Mouse (Mus musculus): ENCODE measurements around the gene Nob1. TPM values are rescaled to one million over a fixed set of nuclear protein-coding genes. Genes with fewer than 3 reads are reported as not detected.

Gene Nob1
- polyA plus RNA-seq, 1 experiment from 2014 or later: 18.4 TPM

DNA sequence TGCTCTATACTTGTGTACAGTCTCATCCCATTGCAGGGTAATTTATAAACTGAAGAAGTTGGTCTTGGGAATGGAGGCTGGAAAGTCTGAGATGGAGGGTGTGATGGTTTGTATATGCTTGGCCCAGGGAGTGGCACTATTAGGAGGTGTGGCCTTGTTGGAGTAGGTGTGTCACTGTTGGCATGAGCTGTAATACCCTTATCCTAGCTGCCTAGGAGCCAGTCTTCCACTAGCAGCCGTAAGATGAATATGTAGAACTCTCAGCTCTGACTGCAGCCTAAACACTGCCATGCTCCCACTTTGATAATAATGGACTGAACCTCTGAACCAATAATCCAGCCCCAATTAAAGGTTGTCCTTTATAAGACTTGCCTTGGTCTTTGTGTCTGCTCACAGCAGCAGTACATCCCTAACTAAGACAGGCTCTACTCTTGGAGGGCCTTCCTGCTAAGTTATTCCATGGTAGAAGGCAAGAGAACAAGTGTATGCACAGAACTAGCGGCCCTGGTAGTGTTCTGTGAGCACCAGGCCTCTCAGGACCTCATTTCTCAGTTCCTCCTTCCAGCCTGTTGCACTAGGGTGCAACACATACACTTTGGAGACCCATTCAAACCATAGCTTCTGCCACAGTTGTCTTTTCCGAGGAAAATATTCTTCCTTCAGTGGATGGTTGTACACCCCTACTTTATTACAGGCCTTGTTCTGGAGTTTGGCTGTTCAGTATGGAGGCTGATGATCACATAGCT is 15.2 kb upstream of the Nob1 start:
- H3K27ac ChIP-seq (ENCODE audit: low read depth): peak overlapping the region; percentile 19
- ATAC-seq: peak; percentile 14; the same call in 1 of the 2 replicates
- no peaks in the 10 kb centered on the region for H3K9me3 ChIP-seq (ENCODE audit: low read length)
- TF ChIP-seq CTCF (IDR thresholded peaks at IDR 0.05; ENCODE audit: low read depth) (no peak), EP300 (IDR thresholded peaks at IDR 0.05; ENCODE audit: low read depth) (no peak)
- H3K27me3 ChIP-seq (ENCODE audit: insufficient read depth, low read length): no peaks in the 10 kb centered on the region
- H3K9ac ChIP-seq (replicated peaks): no peak overlapping the region
- no peak overlapping the region for H3K4me3 ChIP-seq (ENCODE audit: low read depth, low read length)
- WGBS (ENCODE audit: insufficient replicate concordance): 61% methylated on average over 3 of the region's 3 CpGs
- peaks cover 33% of the 10 kb centered on the region for H3K4me1 ChIP-seq (ENCODE audit: insufficient read depth)
- H3K4me2 ChIP-seq (ENCODE audit: low read depth, low read length): peak overlapping the region; percentile 42; the same call in 1 of the 2 replicates
- DNase-seq: no peak
- H3K36me3 ChIP-seq (replicated peaks; ENCODE audit: insufficient read depth, low read length): 0 out of 2 replicates have a peak, but pooled peaks cover 13% of the 10 kb centered on the region

DNA sequence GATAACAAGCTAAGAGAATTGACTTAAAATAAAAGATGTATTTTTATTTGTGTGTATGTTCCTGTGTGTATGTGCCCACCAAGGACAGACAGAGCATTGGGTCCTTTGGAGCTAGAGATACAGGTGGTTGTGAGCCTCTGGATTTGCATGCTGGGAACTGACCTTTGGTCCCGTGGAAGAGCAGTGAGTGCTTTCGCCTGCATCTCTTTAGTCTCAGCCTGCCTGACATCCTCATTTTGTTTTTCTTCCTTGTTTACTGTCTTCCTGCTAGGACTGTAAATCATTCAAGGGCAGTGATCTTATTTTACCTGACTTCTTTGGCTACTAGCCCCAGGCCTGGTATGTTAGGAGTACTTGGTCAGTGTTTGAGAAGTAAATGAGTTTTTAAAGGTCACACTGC is 12.9 kb upstream of the Nob1 start:
- WGBS (ENCODE audit: insufficient replicate concordance): 45% methylated on average over 2 of the region's 2 CpGs
- peak overlapping the region; percentile 80; the same call in 1 of the 2 replicates for H3K9ac ChIP-seq (replicated peaks)

DNA sequence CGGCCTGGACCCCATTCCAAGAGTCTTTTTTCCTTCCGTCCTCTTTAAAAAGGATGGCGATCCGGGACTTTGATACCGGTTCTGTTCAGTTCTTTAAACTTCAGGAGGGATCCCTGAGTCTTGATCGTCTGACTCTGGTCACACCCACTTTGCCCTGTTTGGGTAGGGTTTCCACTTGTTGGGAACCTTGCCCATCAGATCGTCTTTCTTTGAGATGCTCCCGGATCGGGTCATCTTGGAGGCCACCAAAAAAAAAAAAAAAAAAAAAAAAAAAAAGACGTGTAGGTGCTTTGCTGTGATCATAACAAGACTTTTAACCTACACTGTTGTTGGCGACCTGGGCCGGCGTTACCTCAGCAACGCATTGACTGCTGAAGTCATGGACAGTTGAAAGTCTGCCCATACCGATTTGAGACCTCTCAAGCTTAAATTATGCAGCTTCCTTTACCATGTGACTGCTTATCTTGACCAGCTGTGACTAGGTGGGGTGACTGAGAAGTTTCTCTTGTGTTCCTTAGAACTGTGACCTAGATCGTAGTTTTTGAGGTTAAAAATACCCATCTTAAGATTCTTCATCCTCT is 12.1 kb upstream of the Nob1 start:
- peaks cover 32% of the 10 kb centered on the region for H3K4me1 ChIP-seq (ENCODE audit: insufficient read depth)
- peak overlapping the region; percentile 94 for H3K27ac ChIP-seq (ENCODE audit: low read depth)
- ATAC-seq (peak; percentile 76), DNase-seq (peak; percentile 71)
- TF ChIP-seq EP300 (IDR thresholded peaks at IDR 0.05; ENCODE audit: low read depth) (peak; percentile 83), CTCF (IDR thresholded peaks at IDR 0.05; ENCODE audit: low read depth) (no peak)
- 5% methylated on average over 16 of the region's 16 CpGs for WGBS (ENCODE audit: insufficient replicate concordance)
- no peaks in the 10 kb centered on the region for H3K27me3 ChIP-seq (ENCODE audit: insufficient read depth, low read length)
- no peaks in the 10 kb centered on the region for H3K9me3 ChIP-seq (ENCODE audit: low read length)
- H3K9ac ChIP-seq (replicated peaks): peak overlapping the region; percentile 80
- 0 out of 2 replicates have a peak, but pooled peaks cover 6% of the 10 kb centered on the region for H3K36me3 ChIP-seq (replicated peaks; ENCODE audit: insufficient read depth, low read length)
- H3K4me2 ChIP-seq (ENCODE audit: low read depth, low read length): peak overlapping the region; percentile 71
- peak overlapping the region; percentile 69 for H3K4me3 ChIP-seq (ENCODE audit: low read depth, low read length)

More for the DNA sequence above, 12.9 kb upstream of the Nob1 start:
- H3K27ac ChIP-seq (ENCODE audit: low read depth): peak overlapping the region; percentile 94
- H3K9me3 ChIP-seq (ENCODE audit: low read length): no peaks in the 10 kb centered on the region
- peak overlapping the region; percentile 71 for H3K4me2 ChIP-seq (ENCODE audit: low read depth, low read length)
- ATAC-seq (no peak), DNase-seq (peak; percentile 24)
- peak overlapping the region; percentile 69 for H3K4me3 ChIP-seq (ENCODE audit: low read depth, low read length)
- TF ChIP-seq EP300 (IDR thresholded peaks at IDR 0.05; ENCODE audit: low read depth) (no peak), CTCF (IDR thresholded peaks at IDR 0.05; ENCODE audit: low read depth) (no peak)
- no peaks in the 10 kb centered on the region for H3K27me3 ChIP-seq (ENCODE audit: insufficient read depth, low read length)
- H3K4me1 ChIP-seq (ENCODE audit: insufficient read depth): peaks cover 32% of the 10 kb centered on the region
- H3K36me3 ChIP-seq (replicated peaks; ENCODE audit: insufficient read depth, low read length): 0 out of 2 replicates have a peak, but pooled peaks cover 8% of the 10 kb centered on the region

DNA sequence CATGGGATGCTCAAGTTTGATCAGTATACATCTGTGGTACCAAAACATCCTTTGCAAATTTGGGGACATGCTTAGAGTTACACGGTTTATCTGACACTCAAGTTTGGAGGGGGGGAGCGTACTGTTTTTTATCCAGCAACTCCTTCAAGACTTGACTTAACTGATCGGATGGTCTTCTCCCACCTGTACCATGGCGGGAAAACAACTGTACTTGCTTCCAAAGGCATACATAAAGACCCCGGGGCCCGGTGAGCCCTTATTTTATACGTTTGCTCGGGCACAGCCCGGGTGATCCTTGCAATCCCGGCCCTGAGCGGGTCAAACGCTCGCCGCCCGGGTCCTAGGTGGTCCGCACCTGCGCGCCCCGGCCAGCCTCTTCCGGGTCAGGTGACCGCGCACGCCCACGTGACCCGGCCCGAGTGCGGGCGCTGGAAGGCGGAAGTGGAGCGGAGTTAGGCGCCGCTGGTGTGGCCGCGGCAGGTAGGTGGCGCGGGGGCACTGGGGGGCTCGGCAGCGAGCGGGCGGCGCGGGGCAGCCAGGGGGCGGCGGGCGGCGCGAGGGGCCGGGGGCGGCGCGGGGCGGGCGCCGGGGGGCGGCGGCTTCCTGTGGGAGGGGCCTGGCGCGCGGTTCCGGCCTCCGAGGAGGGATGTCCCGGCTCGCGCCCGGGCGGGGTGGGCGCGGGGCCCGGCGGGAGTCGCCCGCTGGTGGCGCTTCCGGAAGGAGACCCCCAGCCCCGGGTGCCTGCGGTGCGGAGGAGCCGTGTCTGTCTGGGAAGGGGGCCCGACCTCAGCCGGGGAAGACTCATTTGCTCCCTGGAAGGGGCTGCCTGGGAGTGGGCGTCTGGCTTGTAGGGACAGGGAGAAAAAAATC is 11.3 kb upstream of the Nob1 start, which contains the start of gene Wwp2:
Gene Wwp2, plus strand, starts transcription at position 404 of the 870 bp plus-strand sequence.
- WGBS (ENCODE audit: insufficient replicate concordance): 1% methylated on average over 43 of the region's 81 CpGs
- DNase-seq: peak; percentile 89
- Histone ChIP-seq H3K27me3 (ENCODE audit: insufficient read depth, low read length) (no peaks in the 10 kb centered on the region), H3K36me3 (replicated peaks; ENCODE audit: insufficient read depth, low read length) (0 out of 2 replicates have a peak, but pooled peaks cover 4% of the 10 kb centered on the region), H3K27ac (ENCODE audit: low read depth) (peak within 1 kb of the TSS; percentile 94), H3K4me1 (ENCODE audit: insufficient read depth) (peaks cover 32% of the 10 kb centered on the region), H3K4me2 (ENCODE audit: low read depth, low read length) (peak within 1 kb of the TSS; percentile 71), H3K9ac (replicated peaks) (peak within 1 kb of the TSS; percentile 80), H3K9me3 (ENCODE audit: low read length) (no peaks in the 10 kb centered on the region), H3K4me3 (ENCODE audit: low read depth, low read length) (peak within 1 kb of the TSS; percentile 69)
- ATAC-seq: peak; percentile 73
- no peak for TF ChIP-seq EP300 (IDR thresholded peaks at IDR 0.05; ENCODE audit: low read depth)
- TF ChIP-seq CTCF (IDR thresholded peaks at IDR 0.05; ENCODE audit: low read depth): no peak

DNA sequence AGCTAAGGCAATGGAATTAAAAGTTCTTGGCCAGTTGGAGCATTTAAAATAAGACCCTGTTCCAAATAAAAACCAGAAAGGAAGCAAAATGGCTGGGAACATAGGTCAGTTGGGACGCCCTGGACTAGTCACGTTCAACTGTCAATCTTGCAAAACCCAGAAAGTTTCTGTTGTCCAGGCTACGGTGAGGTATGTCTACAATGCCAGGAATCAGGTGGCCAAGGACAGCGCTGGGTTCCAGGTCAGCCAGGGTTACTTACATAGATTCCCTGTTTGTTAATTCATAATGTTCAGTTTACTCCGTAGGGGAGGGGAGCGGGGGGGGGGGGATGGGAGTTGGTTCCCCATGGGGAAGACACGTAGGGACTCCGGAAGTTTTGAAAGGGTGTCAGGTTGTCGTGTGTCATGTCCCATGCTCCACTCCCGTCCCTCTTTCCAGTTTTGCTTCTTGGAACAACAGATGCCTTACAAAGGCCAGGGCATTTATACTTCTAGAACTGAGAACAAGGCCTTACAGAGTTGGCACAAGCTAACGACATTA is 10.6 kb upstream of the Nob1 start:
- ATAC-seq (peak; percentile 58), DNase-seq (peak; percentile 71)
- H3K9ac ChIP-seq (replicated peaks): peak overlapping the region; percentile 80
- H3K4me2 ChIP-seq (ENCODE audit: low read depth, low read length): peak overlapping the region; percentile 71
- peaks cover 32% of the 10 kb centered on the region for H3K4me1 ChIP-seq (ENCODE audit: insufficient read depth)
- H3K4me3 ChIP-seq (ENCODE audit: low read depth, low read length): peak overlapping the region; percentile 69
- TF ChIP-seq EP300 (IDR thresholded peaks at IDR 0.05; ENCODE audit: low read depth): no peak
- TF ChIP-seq CTCF (IDR thresholded peaks at IDR 0.05; ENCODE audit: low read depth): no peak
- H3K9me3 ChIP-seq (ENCODE audit: low read length): no peaks in the 10 kb centered on the region
- 0 out of 2 replicates have a peak, but pooled peaks cover 3% of the 10 kb centered on the region for H3K36me3 ChIP-seq (replicated peaks; ENCODE audit: insufficient read depth, low read length)
- no peaks in the 10 kb centered on the region for H3K27me3 ChIP-seq (ENCODE audit: insufficient read depth, low read length)
- WGBS (ENCODE audit: insufficient replicate concordance): 22% methylated on average over 11 of the region's 11 CpGs
- peak overlapping the region; percentile 94 for H3K27ac ChIP-seq (ENCODE audit: low read depth)

Data from liver, postnatal 0 days (tissue).